Mouse (Mus musculus): ENCODE data around the gene Ppm1j.

GRCm38 (mm10) chr3:104812254-104812653 lies 31.4 kb downstream of the Ppm1j start:
- TF ChIP-seq CTCF (IDR thresholded peaks at IDR 0.05) (no peak), POLR2A (IDR thresholded peaks at IDR 0.05; ENCODE audit: insufficient read depth, low read depth, low read length) (no peak), EP300 (IDR thresholded peaks at IDR 0.05; ENCODE audit: insufficient read depth, low read depth, low read length) (no peak)

All from heart, adult 2 months (tissue).